Mouse (Mus musculus) layer of hippocampus, postnatal 36 days (tissue): ENCODE results near the gene Skiv2l. TPM values are rescaled to one million over a fixed set of nuclear protein-coding genes. Genes with fewer than 3 reads are reported as not detected.

ENCODE experiments used
- microRNA-seq, 2 experiments: library from miRNA; unstranded; fragments of <30 nt; microRNA quantifications; one replicate each; pipeline ENCODE4 v1.2.0; 2021
- total RNA-seq, 2 experiments: library from RNA; stranded (reverse); gene quantifications; 2 replicates each; pipeline ENCODE4 v1.2.3; 2021

Skiv2l gene
- total RNA-seq, 2 experiments from 2014 or later: 69.5 to 72.4 TPM

Small RNA genes within 50 kb of the gene (microRNA-seq; reads per million reads assigned to microRNA genes)
- gene Mir6970 (1.1 to 2.1 reads per million in 2 experiments), gene Mir6971 (5.1 to 8.0 reads per million in 2 experiments), gene Mir6972 (0 reads per million in 2 experiments)

Other genes starting within 250 kb of the Skiv2l start
- 10 to 100 TPM; 79.4 to 87.3 TPM for gene Rnf5, start 246.5 kb downstream of the Skiv2l start, total RNA-seq
- 100 to 1,000 TPM; 159 to 169 TPM for gene Agpat1, start 245.9 kb downstream of the Skiv2l start, total RNA-seq
- gene Egfl8, start 234.2 kb downstream of the Skiv2l start, total RNA-seq: 1 to 10 TPM; 1.8 to 2.0 TPM
- gene Ppt2, start 221.7 kb downstream of the Skiv2l start, total RNA-seq: 10 to 100 TPM; 44.4 to 50.8 TPM
- gene Prrt1, start 220.7 kb downstream of the Skiv2l start, total RNA-seq: 100 to 1,000 TPM; 317 to 352 TPM
- gene Fkbpl, start 205.4 kb downstream of the Skiv2l start, total RNA-seq: 10 to 100 TPM; 17.9 to 18.0 TPM
- gene Atf6b, start 203.1 kb downstream of the Skiv2l start, total RNA-seq: 100 to 1,000 TPM in 1 of 2 experiments, 10 to 100 TPM in 1; 89.9 to 101 TPM
- gene Tnxb, start 179.7 kb downstream of the Skiv2l start, total RNA-seq: 10 to 100 TPM in 1 of 2 experiments, 1 to 10 TPM in 1; 9.9 to 10.7 TPM
- gene C4b, start 106.3 kb downstream of the Skiv2l start, total RNA-seq: 10 to 100 TPM; 15.7 to 22.6 TPM
- gene Cyp21a1, start 45.6 kb downstream of the Skiv2l start, total RNA-seq: under 1 TPM in 1 of 2 experiments, not detected in 1; 0.32 TPM
- gene Stk19, start 13.3 kb downstream of the Skiv2l start, total RNA-seq: 10 to 100 TPM; 54.9 to 61.0 TPM
- 10 to 100 TPM; 37.1 to 43.9 TPM for gene Dxo, start 13.2 kb downstream of the Skiv2l start, total RNA-seq
- gene Nelfe, start 181 bp upstream of the Skiv2l start, total RNA-seq: 10 to 100 TPM; 29.2 to 32.1 TPM
- under 1 TPM in 1 of 2 experiments, not detected in 1; 0.23 TPM for gene Cfb, start 12.3 kb upstream of the Skiv2l start, total RNA-seq
- gene Zbtb12, start 29.3 kb upstream of the Skiv2l start, total RNA-seq: 1 to 10 TPM; 6.9 to 8.0 TPM
- not detected for gene Gm20547, start 31.8 kb upstream of the Skiv2l start, total RNA-seq
- 1 to 10 TPM in 1 of 2 experiments, under 1 TPM in 1; 0.22 to 2.0 TPM for gene C2, start 48.1 kb upstream of the Skiv2l start, total RNA-seq
- gene Ehmt2, start 48.3 kb upstream of the Skiv2l start, total RNA-seq: 100 to 1,000 TPM; 175 to 182 TPM
- gene Slc44a4, start 64.3 kb upstream of the Skiv2l start, total RNA-seq: under 1 TPM in 1 of 2 experiments, not detected in 1; 0.28 TPM
- 10 to 100 TPM; 37.6 to 41.2 TPM for gene Neu1, start 81.0 kb upstream of the Skiv2l start, total RNA-seq
- 10 to 100 TPM; 28.0 to 35.6 TPM for gene Hspa1b, start 109.0 kb upstream of the Skiv2l start, total RNA-seq
- gene Gm20481, start 119.7 kb upstream of the Skiv2l start, total RNA-seq: not detected
- gene Hspa1a, start 121.9 kb upstream of the Skiv2l start, total RNA-seq: 10 to 100 TPM; 19.1 to 26.6 TPM
- gene Hspa1l, start 122.5 kb upstream of the Skiv2l start, total RNA-seq: under 1 TPM; 0.42 to 0.48 TPM
- 10 to 100 TPM; 17.3 to 19.1 TPM for gene Lsm2, start 131.7 kb upstream of the Skiv2l start, total RNA-seq
- gene Vars, start 150.8 kb upstream of the Skiv2l start, total RNA-seq: 10 to 100 TPM; 45.1 to 50.1 TPM
- under 1 TPM; 0.22 to 0.33 TPM for gene Vwa7, start 166.4 kb upstream of the Skiv2l start, total RNA-seq
- gene Sapcd1, start 177.8 kb upstream of the Skiv2l start, total RNA-seq: under 1 TPM; 0.62 to 0.94 TPM
- gene Msh5, start 196.5 kb upstream of the Skiv2l start, total RNA-seq: under 1 TPM; 0.62 to 0.73 TPM
- 10 to 100 TPM in 1 of 2 experiments, 1 to 10 TPM in 1; 6.7 to 11.5 TPM for gene Clic1, start 199.8 kb upstream of the Skiv2l start, total RNA-seq
- 10 to 100 TPM; 16.0 to 18.0 TPM for gene Ddah2, start 208.8 kb upstream of the Skiv2l start, total RNA-seq
- gene Ly6g6c, start 215.2 kb upstream of the Skiv2l start, total RNA-seq: not detected
- gene Mpig6b, start 216.0 kb upstream of the Skiv2l start, total RNA-seq: not detected
- gene Ly6g6e, start 226.7 kb upstream of the Skiv2l start, total RNA-seq: 1 to 10 TPM; 3.6 to 5.4 TPM
- 1 to 10 TPM in 1 of 2 experiments, under 1 TPM in 1; 0.99 to 2.1 TPM for gene Ly6g6d, start 227.9 kb upstream of the Skiv2l start, total RNA-seq
- gene Ly6g6f, start 235.4 kb upstream of the Skiv2l start, total RNA-seq: not detected
- gene Abhd16a, start 239.1 kb upstream of the Skiv2l start, total RNA-seq: 100 to 1,000 TPM; 101 to 102 TPM